Mouse (Mus musculus) ES-E14 (cell line): ENCODE measurements at regions not wholly inside any gene's neighbourhood (a gene's known extent, or its start where the extent isn't known, plus 50 kb on each side); places are given as distances from the start of the nearest gene placed in this dataset.

ENCODE experiments used
- CHD2 ChIP-seq: IDR thresholded peaks from 2 replicates; pipeline ENCODE4 v1.6.1; 2014; ENCODE audit warnings: mild to moderate bottlenecking, low read depth, low read length, inconsistent platforms
- MAFK ChIP-seq: IDR thresholded peaks from 2 replicates; pipeline ENCODE4 v1.6.1; 2014; ENCODE audit warnings: mild to moderate bottlenecking, low read depth, low read length, inconsistent platforms; ENCODE audit not compliant: insufficient read depth

GRCm38 (mm10) chr16:12785828-12786227 is 323.7 kb upstream of the Ercc4 start:
- TF ChIP-seq MAFK (no peak), CHD2 (no peak)
